Mouse (Mus musculus): ENCODE data around the gene Hgd.

DNA sequence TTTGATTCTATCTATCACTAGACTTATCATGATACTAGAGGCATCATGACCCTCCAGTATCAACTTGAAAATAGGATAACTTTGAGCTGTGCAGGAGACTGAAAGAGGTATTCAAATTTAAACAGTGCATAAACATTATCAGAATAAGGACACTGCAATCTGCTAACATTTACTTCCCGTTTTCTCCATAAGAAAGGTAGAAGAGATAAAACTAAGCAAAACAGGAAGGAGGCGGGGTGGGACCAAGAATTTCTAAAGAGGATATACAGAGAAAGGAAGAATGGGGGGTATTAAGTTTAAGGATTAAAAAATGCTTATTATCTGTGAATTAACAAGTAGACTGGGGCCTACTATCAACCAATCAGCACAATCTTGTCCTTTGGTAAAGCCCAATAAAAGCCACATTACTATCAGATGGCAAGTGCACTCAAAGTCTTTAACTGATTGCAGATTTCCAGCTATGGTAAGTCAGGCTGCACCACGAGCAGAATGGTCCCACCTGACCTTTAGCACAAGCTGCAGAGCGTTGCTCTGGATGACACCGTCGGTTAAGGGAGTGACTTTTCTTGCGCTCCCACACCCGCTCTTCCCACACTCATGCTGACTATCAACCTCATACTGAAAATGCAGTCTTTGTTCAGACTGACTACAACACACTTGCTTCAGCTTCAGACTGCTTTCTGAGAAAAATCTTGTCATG is 46.4 kb upstream of the Hgd start:
- TF ChIP-seq CTCF (conservative IDR thresholded peaks at IDR 0.05; ENCODE audit: insufficient read depth, insufficient read length, low read depth, low read length): no peak
- TF ChIP-seq POLR2A (IDR thresholded peaks at IDR 0.05; ENCODE audit: low read depth, low read length): no peak
